Mouse (Mus musculus) intestine, embryonic 15.5 days (tissue): Measurements from ENCODE around the gene 2310079G19Rik. TPM values are rescaled to one million over a fixed set of nuclear protein-coding genes. Genes with fewer than 3 reads are reported as not detected.
A peak's percentile ranks its signal among the peaks of the same experiment; 100 is the strongest.

Source experiments
- ATAC-seq: fragments of 200-750 bp; cut with Nextera tagmentation; 2 replicates; pipeline ENCODE4 v1.8.0; 2017; ENCODE audit warnings: moderate TSS enrichment, moderate library complexity
- H3K27ac ChIP-seq: fragments of 300-500 bp; sonication (generic); 2 replicates; pipeline ENCODE4 v1.5.1; 2015; ENCODE audit warnings: mild to moderate bottlenecking, inconsistent platforms
- H3K27me3 ChIP-seq: fragments of 300-500 bp; sonication (generic); replicated peaks from 2 replicates; pipeline ENCODE4 v1.6.1; 2015; ENCODE audit warnings: inconsistent platforms
- H3K36me3 ChIP-seq: fragments of 300-500 bp; sonication (generic); 2 replicates; pipeline ENCODE4 v1.6.1; 2015; ENCODE audit warnings: inconsistent platforms
- H3K4me1 ChIP-seq: fragments of 300-500 bp; sonication (generic); replicated peaks from 2 replicates; pipeline ENCODE4 v1.6.1; 2015; ENCODE audit warnings: inconsistent platforms
- H3K4me2 ChIP-seq: fragments of 300-500 bp; sonication (generic); replicated peaks from 2 replicates; pipeline ENCODE4 v1.6.1; 2015; ENCODE audit warnings: mild to moderate bottlenecking, inconsistent platforms
- H3K4me3 ChIP-seq: fragments of 300-500 bp; sonication (generic); replicated peaks from 2 replicates; pipeline ENCODE4 v1.5.1; 2015; ENCODE audit warnings: inconsistent platforms
- H3K9ac ChIP-seq: fragments of 300-500 bp; sonication (generic); 2 replicates; pipeline ENCODE4 v1.6.1; 2015; ENCODE audit warnings: inconsistent platforms
- H3K9me3 ChIP-seq: fragments of 300-500 bp; sonication (generic); 2 replicates; pipeline ENCODE4 v1.6.1; 2016; ENCODE audit warnings: inconsistent platforms
- WGBS: fragments of 180-500 bp; shearing (Covaris S2); methylation state at CpG from one replicate; pipeline ENCODE4 v1.1.7; 2015; 5-methylcytosine and 5-hydroxymethylcytosine counted together
- polyA plus RNA-seq: library from polyadenylated mRNA; unstranded; fragments of >200 nt; fragmentation: Nextera tagmentation; extraction: Ambion mirVana; gene quantifications from 2 replicates; pipeline ENCODE4 v1.2.1, GENCODE M21; 2015

Gene 2310079G19Rik
- polyA plus RNA-seq, 1 experiment from 2014 or later: not detected

DNA sequence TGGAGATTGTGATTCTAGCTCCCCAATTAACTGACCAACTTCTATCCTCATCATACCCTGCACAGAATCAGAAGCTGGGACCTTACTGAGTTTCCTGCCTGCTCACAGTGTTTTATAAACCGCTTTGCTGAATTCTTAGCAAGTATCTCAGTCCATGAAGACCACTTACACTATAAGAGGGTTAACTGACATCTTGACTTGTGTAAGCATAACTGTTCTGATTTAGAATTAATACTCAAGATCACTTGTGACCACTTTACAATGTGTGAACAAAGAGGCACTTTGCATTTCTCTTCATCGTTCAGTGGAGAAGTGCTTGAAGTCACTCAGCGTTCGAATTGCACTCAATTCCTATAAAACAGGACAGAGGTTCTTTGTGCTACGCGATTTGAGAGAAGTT is 22.9 kb downstream of the 2310079G19Rik start:
- H3K27ac ChIP-seq: no peak overlapping the region
- 88% methylated on average over 6 of the region's 6 CpGs for WGBS
- no peaks in the 10 kb centered on the region for H3K36me3 ChIP-seq
- 0 out of 2 replicates have a peak, but pooled peaks cover 2% of the 10 kb centered on the region for H3K4me1 ChIP-seq
- H3K4me3 ChIP-seq: no peak overlapping the region
- H3K27me3 ChIP-seq: no peaks in the 10 kb centered on the region
- no peaks in the 10 kb centered on the region for H3K9me3 ChIP-seq
- ATAC-seq: no peak
- H3K9ac ChIP-seq: no peak overlapping the region
- no peak overlapping the region for H3K4me2 ChIP-seq

DNA sequence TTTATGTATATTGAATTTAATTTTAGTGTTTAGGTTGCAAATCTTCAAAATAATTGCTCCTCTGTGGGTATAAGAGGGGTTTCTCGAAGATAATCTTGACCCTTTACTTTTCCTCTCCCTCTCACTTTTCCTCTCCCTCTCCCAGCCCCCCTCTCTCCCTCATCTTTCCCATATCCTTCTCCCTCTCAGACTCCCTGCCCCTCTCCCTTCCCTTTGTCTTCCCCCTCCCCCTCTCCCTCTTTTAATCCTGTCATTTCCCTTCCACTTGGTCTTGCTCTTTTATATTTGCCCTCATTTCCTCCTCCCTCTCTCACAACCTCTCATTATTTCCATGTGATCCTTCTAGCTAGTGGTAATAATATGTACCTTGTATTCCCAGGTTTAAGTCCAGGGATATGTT is 25.0 kb downstream of the 2310079G19Rik start:
- H3K4me3 ChIP-seq: no peak overlapping the region
- H3K36me3 ChIP-seq: no peaks in the 10 kb centered on the region
- 0 out of 2 replicates have a peak, but pooled peaks cover 2% of the 10 kb centered on the region for H3K4me1 ChIP-seq
- no peak overlapping the region for H3K4me2 ChIP-seq
- ATAC-seq: no peak
- WGBS: 59% methylated on average over 1 of the region's 1 CpGs
- H3K9me3 ChIP-seq: no peaks in the 10 kb centered on the region
- H3K27ac ChIP-seq: no peak overlapping the region
- H3K27me3 ChIP-seq: no peaks in the 10 kb centered on the region
- H3K9ac ChIP-seq: no peak overlapping the region

DNA sequence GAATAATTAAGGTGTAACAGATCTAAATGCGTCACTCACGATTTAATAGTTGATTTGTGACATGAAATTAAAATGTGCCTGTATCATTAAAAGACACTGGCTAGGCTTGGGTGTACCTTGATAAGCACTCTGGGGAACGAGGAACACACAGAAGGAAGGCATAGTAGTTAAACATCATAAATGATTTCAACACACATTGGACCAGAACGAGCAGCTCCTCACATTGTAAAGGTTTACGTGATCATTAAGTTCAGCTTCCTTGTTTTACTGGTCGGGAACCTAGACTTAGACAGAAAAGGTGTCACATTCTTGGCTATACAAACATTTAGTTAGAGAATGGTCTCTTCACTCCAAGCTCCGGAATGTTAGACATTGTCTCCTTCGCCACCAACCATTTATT is 27.2 kb downstream of the 2310079G19Rik start:
- Histone ChIP-seq H3K36me3 (no peaks in the 10 kb centered on the region), H3K9me3 (no peaks in the 10 kb centered on the region), H3K9ac (no peak overlapping the region), H3K4me3 (no peak overlapping the region), H3K27ac (peak overlapping the region; percentile 61), H3K4me2 (peak overlapping the region; percentile 14; the same call in 1 of the 2 replicates), H3K4me1 (0 out of 2 replicates have a peak, but pooled peaks cover 2% of the 10 kb centered on the region), H3K27me3 (no peaks in the 10 kb centered on the region)
- ATAC-seq: peak; percentile 87
- WGBS: 53% methylated on average over 8 of the region's 8 CpGs

DNA sequence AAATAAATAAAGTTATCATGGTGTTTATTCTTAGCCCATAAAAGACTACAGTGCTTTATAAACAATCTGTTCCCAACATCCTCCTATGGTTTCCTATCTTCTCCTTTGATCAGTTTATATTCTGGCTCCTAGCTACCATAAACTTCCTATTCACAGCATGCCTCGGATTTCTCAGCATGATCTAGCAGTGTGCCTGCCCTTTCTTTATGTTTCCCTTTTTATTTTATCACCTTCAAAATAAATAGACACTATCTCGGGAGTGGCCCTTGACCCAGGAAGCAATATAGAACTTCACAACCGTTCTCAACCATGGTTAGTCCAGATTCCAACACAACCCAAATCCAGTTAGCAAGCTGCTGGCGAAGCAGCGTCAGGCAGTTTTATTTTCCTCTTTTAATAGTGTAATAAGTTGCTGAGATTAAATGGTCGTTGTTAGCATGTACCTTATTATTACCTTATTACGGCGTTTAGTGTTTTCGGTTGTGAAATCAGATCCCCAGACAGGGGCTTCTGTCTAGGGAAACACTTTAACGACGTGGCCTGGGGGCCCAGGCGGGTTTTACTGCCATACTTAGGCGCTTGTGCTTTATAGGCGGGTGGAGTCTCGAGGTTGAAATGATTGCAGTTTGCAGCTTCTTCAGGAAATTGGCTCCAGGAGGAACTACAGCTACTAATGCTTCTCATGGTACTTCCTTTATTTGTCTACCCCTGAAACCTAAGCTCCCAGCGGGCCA is 27.8 kb downstream of the 2310079G19Rik start:
- 25% methylated on average over 16 of the region's 16 CpGs for WGBS
- no peaks in the 10 kb centered on the region for H3K36me3 ChIP-seq
- peak overlapping the region; percentile 34 for H3K4me2 ChIP-seq
- no peaks in the 10 kb centered on the region for H3K27me3 ChIP-seq
- H3K9ac ChIP-seq: no peak overlapping the region
- peak; percentile 92 for ATAC-seq
- peak overlapping the region; percentile 61 for H3K27ac ChIP-seq
- H3K9me3 ChIP-seq: no peaks in the 10 kb centered on the region
- H3K4me3 ChIP-seq: no peak overlapping the region
- H3K4me1 ChIP-seq: 0 out of 2 replicates have a peak, but pooled peaks cover 2% of the 10 kb centered on the region

DNA sequence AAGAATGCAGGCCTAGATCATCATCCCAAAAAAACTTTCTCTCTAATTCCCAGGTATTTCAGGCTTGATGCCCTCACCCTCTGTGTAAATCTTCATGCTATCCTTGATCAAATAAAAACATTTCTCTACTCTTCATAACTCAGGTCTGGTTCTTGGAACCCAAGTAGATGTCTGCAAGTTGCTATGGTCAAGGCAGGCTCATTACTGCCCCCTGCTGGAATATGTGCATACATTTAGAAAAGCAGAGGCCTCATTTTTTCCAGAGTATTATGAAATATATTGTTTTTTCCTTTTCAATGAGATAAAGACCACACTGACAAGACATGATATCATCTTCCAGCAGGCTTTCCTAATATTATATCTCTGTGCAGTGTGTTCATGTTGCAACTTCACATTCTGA is 34.7 kb downstream of the 2310079G19Rik start:
- H3K4me2 ChIP-seq: no peak overlapping the region
- no peaks in the 10 kb centered on the region for H3K36me3 ChIP-seq
- no peak overlapping the region for H3K4me3 ChIP-seq
- H3K9ac ChIP-seq: no peak overlapping the region
- no peaks in the 10 kb centered on the region for H3K27me3 ChIP-seq
- H3K9me3 ChIP-seq: no peaks in the 10 kb centered on the region
- ATAC-seq: no peak
- H3K27ac ChIP-seq: no peak overlapping the region
- H3K4me1 ChIP-seq: no peaks in the 10 kb centered on the region

DNA sequence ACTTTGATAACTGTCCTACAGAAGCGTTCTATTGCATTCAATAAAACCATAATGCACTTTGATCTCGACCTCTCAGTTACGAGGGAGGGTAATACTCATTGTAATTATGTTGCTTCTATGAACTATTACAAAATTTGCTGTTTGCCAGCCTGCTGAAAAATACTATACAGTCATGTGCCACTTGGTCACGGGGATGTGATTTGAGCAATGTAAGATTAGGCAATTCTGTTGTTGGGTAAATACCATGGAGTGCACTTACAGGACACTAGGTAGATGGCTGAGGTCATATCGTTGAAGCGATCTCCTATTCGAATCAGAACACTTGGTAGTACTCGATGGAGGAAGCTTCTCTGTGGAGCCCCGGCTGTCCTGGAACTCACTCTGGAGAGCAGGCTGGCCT is 44.1 kb downstream of the 2310079G19Rik start:
- no peak overlapping the region for H3K9ac ChIP-seq
- no peaks in the 10 kb centered on the region for H3K4me1 ChIP-seq
- H3K9me3 ChIP-seq: no peaks in the 10 kb centered on the region
- H3K27me3 ChIP-seq: no peaks in the 10 kb centered on the region
- peak; percentile 90 for ATAC-seq
- WGBS: 74% methylated on average over 9 of the region's 9 CpGs
- no peak overlapping the region for H3K27ac ChIP-seq
- H3K4me2 ChIP-seq: no peak overlapping the region
- no peak overlapping the region for H3K4me3 ChIP-seq
- H3K36me3 ChIP-seq: no peaks in the 10 kb centered on the region

Other genes starting within 250 kb of the 2310079G19Rik start
- not detected in 2 replicates for gene Cldn17, start 120.7 kb downstream of the 2310079G19Rik start, polyA plus RNA-seq
- gene Cldn8, start 64.5 kb downstream of the 2310079G19Rik start, polyA plus RNA-seq: 72.7 and 77.0 TPM in 2 replicates
- not detected in 2 replicates for gene Krtap24-1, start 15.4 kb downstream of the 2310079G19Rik start, polyA plus RNA-seq
- not detected in 2 replicates for gene Krtap26-1, start 20.1 kb upstream of the 2310079G19Rik start, polyA plus RNA-seq
- not detected in 2 replicates for gene Krtap27-1, start 44.0 kb upstream of the 2310079G19Rik start, polyA plus RNA-seq
- gene 2310061N02Rik, start 80.3 kb upstream of the 2310079G19Rik start, polyA plus RNA-seq: not detected in 2 replicates
- not detected in 2 replicates for gene Krtap13-1, start 101.2 kb upstream of the 2310079G19Rik start, polyA plus RNA-seq
- not detected in 2 replicates for gene Krtap13, start 124.0 kb upstream of the 2310079G19Rik start, polyA plus RNA-seq
- not detected in 2 replicates for gene 2310034C09Rik, start 131.2 kb upstream of the 2310079G19Rik start, polyA plus RNA-seq
- not detected in 2 replicates for gene 2310057N15Rik, start 146.5 kb upstream of the 2310079G19Rik start, polyA plus RNA-seq
- not detected in 2 replicates for gene Gm5965, start 150.2 kb upstream of the 2310079G19Rik start, polyA plus RNA-seq
- gene Gm20741, start 184.6 kb upstream of the 2310079G19Rik start, polyA plus RNA-seq: not detected in 2 replicates
- not detected in 2 replicates for gene Krtap15, start 192.5 kb upstream of the 2310079G19Rik start, polyA plus RNA-seq
- not detected in 2 replicates for gene Krtap14, start 198.5 kb upstream of the 2310079G19Rik start, polyA plus RNA-seq
- not detected in 2 replicates for gene Krtap19-1, start 241.7 kb upstream of the 2310079G19Rik start, polyA plus RNA-seq
- gene Krtap19-2, start 246.6 kb upstream of the 2310079G19Rik start, polyA plus RNA-seq: not detected in 2 replicates